Mouse (Mus musculus): Measurements from ENCODE around the gene Tpm4.

DNA sequence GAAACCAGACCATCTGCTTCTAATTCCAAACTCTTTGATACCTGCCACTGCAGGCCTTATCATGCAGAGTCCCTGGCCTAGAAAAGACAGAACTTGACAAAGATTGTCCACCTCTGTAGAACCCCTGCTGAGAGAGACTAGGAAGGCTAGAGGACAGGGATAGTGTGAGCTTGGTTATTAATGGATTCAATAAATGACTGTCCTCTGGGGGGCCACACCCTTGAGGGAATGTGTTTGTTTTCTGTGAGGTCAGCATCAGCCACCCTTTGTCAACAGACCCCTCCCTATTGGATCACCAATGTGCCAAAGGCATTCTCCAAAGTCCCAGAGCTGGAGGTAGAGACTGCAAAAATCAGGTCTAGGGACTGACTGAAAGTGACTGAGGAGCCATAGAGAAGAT, 57.3 kb downstream of the Tpm4 start:
- no peak for TF ChIP-seq CTCF (IDR thresholded peaks at IDR 0.05; ENCODE audit: borderline replicate concordance, extremely low read depth, insufficient read depth, insufficient read length)
- no peak for TF ChIP-seq POLR2A (IDR thresholded peaks at IDR 0.05; ENCODE audit: borderline replicate concordance, extremely low read depth, insufficient read depth, insufficient read length, poor library complexity, severe bottlenecking)
